Mouse (Mus musculus): ENCODE data around the gene Tigd2.

- TF ChIP-seq CTCF (IDR thresholded peaks at IDR 0.05; ENCODE audit: control insufficient read depth, insufficient read depth, low read length) = no peak
- TF ChIP-seq POLR2A (IDR thresholded peaks at IDR 0.05; ENCODE audit: borderline replicate concordance, control insufficient read depth, low read depth, low read length) = no peak
Measured at GRCm38 (mm10) chr6:59207561-59207960, 1.1 kb upstream of the Tigd2 start.
